22 mouse cellular contexts compared by ENCODE assay signal in the genomic region with DNA sequence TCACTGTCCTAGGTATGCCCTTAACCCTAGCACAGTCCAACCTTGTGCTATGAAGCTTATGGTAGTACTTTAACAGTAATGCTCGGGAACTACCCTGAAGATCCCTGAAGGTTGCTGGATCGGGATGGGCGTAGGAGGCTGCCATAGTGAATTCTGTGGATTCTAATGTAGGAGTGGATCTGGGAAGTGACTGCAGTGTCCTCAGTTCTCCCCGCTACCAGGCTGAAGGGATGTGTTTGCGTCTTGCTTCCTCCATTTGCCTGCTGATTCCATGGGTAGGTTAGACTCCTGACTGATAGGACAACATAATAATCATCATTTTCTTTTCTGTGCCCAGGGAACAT. TPM values are rescaled to one million over a fixed set of nuclear protein-coding genes. Genes with fewer than 3 reads are reported as not detected.
DNase-seq lines count a peak whose midpoint lies in the region; ATAC-seq and TF ChIP-seq lines count a peak whose summit lies in the region.
"Had no signal": no experiment of that assay in that cellular context is flagged by ENCODE, and none has a peak within 500 bp of the region (broad histone marks: within the 10 kb centered on the region; RNA-seq: fewer than 3 reads in every experiment).

No protein-coding gene starts in this region.

- no peak overlapping the region for H3K9ac ChIP-seq in limb, embryonic 11.5 days (ENCODE audit: low read length)
- H3K9ac ChIP-seq in limb, embryonic 14.5 days (ENCODE audit: low read depth, low read length, severe bottlenecking), result no peak overlapping the region
- H3K9ac ChIP-seq: forebrain, embryonic 12.5 days; heart, embryonic 15.5 days; hindbrain, embryonic 14.5 days had no signal

- H3K4me3 ChIP-seq in limb, embryonic 11.5 days (ENCODE audit: low read depth, low read length), result no peak overlapping the region
- H3K4me3 ChIP-seq in limb, embryonic 10.5 days, result no peak overlapping the region
- H3K4me3 ChIP-seq in limb, embryonic 14.5 days (replicated peaks; ENCODE audit: low read length), result no peak overlapping the region
- H3K4me3 ChIP-seq: embryonic facial prominence, embryonic 10.5 days; erythroblast, embryonic 14.5 days; forebrain, embryonic 12.5 days; heart, adult 2 months; heart, embryonic 15.5 days; hindbrain, embryonic 10.5 days had no signal

- WGBS in limb, embryonic 11.5 days, result 92% methylated on average over 5 of the region's 5 CpGs
- WGBS in limb, embryonic 10.5 days, result 96% methylated on average over 5 of the region's 5 CpGs
- WGBS in limb, embryonic 14.5 days, result 92% methylated on average over 5 of the region's 5 CpGs

- no peaks in the 10 kb centered on the region for H3K9me3 ChIP-seq in limb, embryonic 11.5 days (ENCODE audit: control insufficient read depth, low read length)
- no peaks in the 10 kb centered on the region for H3K9me3 ChIP-seq in limb, embryonic 10.5 days (replicated peaks)
- peaks cover 5% of the 10 kb centered on the region; the same call in 1 of the 2 replicates for H3K9me3 ChIP-seq in limb, embryonic 14.5 days (ENCODE audit: control insufficient read depth, low read length)
- H3K9me3 ChIP-seq: embryonic facial prominence, embryonic 10.5 days; forebrain, embryonic 12.5 days; heart, embryonic 15.5 days; hindbrain, embryonic 10.5 days had no signal

- H3K27ac ChIP-seq in limb, embryonic 11.5 days (replicated peaks; ENCODE audit: low read depth, low read length), result peak overlapping the region; percentile 14; the same call in 1 of the 2 replicates
- H3K27ac ChIP-seq in limb, embryonic 10.5 days, result no peak overlapping the region; the same call in 1 of the 2 replicates
- H3K27ac ChIP-seq in limb, embryonic 14.5 days (replicated peaks; ENCODE audit: low read depth, low read length), result peak overlapping the region; percentile 26; the same call in 1 of the 2 replicates
- H3K27ac ChIP-seq: embryonic facial prominence, embryonic 10.5 days; forebrain, embryonic 12.5 days; heart, adult 2 months; heart, embryonic 15.5 days; hindbrain, embryonic 10.5 days; hindbrain, embryonic 14.5 days had no signal

- H3K4me2 ChIP-seq in limb, embryonic 11.5 days (ENCODE audit: low read depth, severe bottlenecking), result no peak overlapping the region
- H3K4me2 ChIP-seq in limb, embryonic 14.5 days (replicated peaks; ENCODE audit: low read depth, low read length, severe bottlenecking), result no peak overlapping the region
- H3K4me2 ChIP-seq: forebrain, embryonic 12.5 days; heart, embryonic 11.5 days; heart, embryonic 15.5 days; hindbrain, embryonic 14.5 days had no signal

- no peak for TF ChIP-seq POLR2A in limb, embryonic 14.5 days (IDR thresholded peaks at IDR 0.05; ENCODE audit: borderline replicate concordance, extremely low read depth, insufficient read depth, insufficient read length)

- DNase-seq in frontal cortex, postnatal 14 days (ENCODE audit: low spot score in 2 of 2), result no peak
- no peak for DNase-seq in limb, embryonic 11.5 days (ENCODE audit: low spot score)
- DNase-seq in limb, embryonic 10.5 days (ENCODE audit: low spot score), result no peak
- DNase-seq in limb, embryonic 14.5 days (ENCODE audit: low spot score), result no peak
- DNase-seq in telencephalon, adult 2 months (ENCODE audit: low read depth, low spot score), result peak; percentile 34
- DNase-seq in thymus, postnatal 36 days, result no peak
- no peak for DNase-seq in thymus, postnatal 4 days
- DNase-seq: gastrocnemius, postnatal 36 days; heart, adult 2 months had no signal

- H3K27me3 ChIP-seq in limb, embryonic 11.5 days (ENCODE audit: control insufficient read depth, insufficient read depth, low read length), result no peaks in the 10 kb centered on the region
- H3K27me3 ChIP-seq in limb, embryonic 10.5 days (ENCODE audit: low read depth, poor library complexity, severe bottlenecking), result no peaks in the 10 kb centered on the region
- no peaks in the 10 kb centered on the region for H3K27me3 ChIP-seq in limb, embryonic 14.5 days (ENCODE audit: control insufficient read depth, insufficient read depth, low read length)
- H3K27me3 ChIP-seq: forebrain, embryonic 12.5 days; heart, embryonic 15.5 days; Patski had no signal

- peak; percentile 96 for ATAC-seq in frontal cortex, adult (ENCODE audit: low TSS enrichment)
- no peak for ATAC-seq in limb, embryonic 11.5 days (ENCODE audit: insufficient number of reproducible peaks, low FRiP score, low TSS enrichment, low read depth)
- ATAC-seq in limb, embryonic 14.5 days (ENCODE audit: low FRiP score, low read depth), result no peak
- ATAC-seq: forebrain, embryonic 16.5 days; Patski had no signal

- H3K4me1 ChIP-seq in limb, embryonic 11.5 days (ENCODE audit: control insufficient read depth, insufficient read depth, low read length), result 0 out of 2 replicates have a peak, but pooled peaks cover 6% of the 10 kb centered on the region
- H3K4me1 ChIP-seq in limb, embryonic 10.5 days, result peaks cover 26% of the 10 kb centered on the region
- peaks cover 22% of the 10 kb centered on the region for H3K4me1 ChIP-seq in limb, embryonic 14.5 days (ENCODE audit: control insufficient read depth, insufficient read depth, low read length)

- H3K36me3 ChIP-seq in limb, embryonic 11.5 days (ENCODE audit: control insufficient read depth, insufficient read depth, low read length), result no peaks in the 10 kb centered on the region
- peaks cover 3% of the 10 kb centered on the region; the same call in 1 of the 2 replicates for H3K36me3 ChIP-seq in limb, embryonic 10.5 days
- H3K36me3 ChIP-seq in limb, embryonic 14.5 days (ENCODE audit: control insufficient read depth, insufficient read depth, low read length), result peaks cover 3% of the 10 kb centered on the region; the same call in 1 of the 2 replicates
- H3K36me3 ChIP-seq: forebrain, embryonic 12.5 days; heart, embryonic 15.5 days; hindbrain, embryonic 10.5 days had no signal

RNA-seq across cellular contexts. Expression of a gene that starts 14.7 kb away (rescaled TPM):
- polyA plus RNA-seq in limb, embryonic 11.5 days (2014; fragmentation: Nextera tagmentation; extraction: Ambion mirVana), result 35.0 and 37.9 TPM in 2 replicates
- polyA plus RNA-seq in limb, embryonic 10.5 days (2016; fragmentation: Nextera tagmentation; extraction: Ambion mirVana), result 18.7 and 31.3 TPM in 2 replicates
- 58.7 and 65.2 TPM in 2 replicates for polyA plus RNA-seq in limb, embryonic 14.5 days (2012; rRNA removed)
- polyA plus RNA-seq in limb, embryonic 14.5 days (2014; fragmentation: Nextera tagmentation; extraction: Ambion mirVana), result 39.4 and 46.5 TPM in 2 replicates

RNA-seq across cellular contexts. Expression of a gene that starts 41.0 kb away (rescaled TPM):
- not detected in 2 replicates for polyA plus RNA-seq in limb, embryonic 11.5 days (2014; fragmentation: Nextera tagmentation; extraction: Ambion mirVana)
- not detected in 2 replicates for polyA plus RNA-seq in limb, embryonic 10.5 days (2016; fragmentation: Nextera tagmentation; extraction: Ambion mirVana)
- not detected in 2 replicates for polyA plus RNA-seq in limb, embryonic 14.5 days (2012; rRNA removed)
- not detected in 2 replicates for polyA plus RNA-seq in limb, embryonic 14.5 days (2014; fragmentation: Nextera tagmentation; extraction: Ambion mirVana)
- polyA plus RNA-seq: activated CD4-positive, CD25-positive, alpha-beta regulatory T cell, adult 4 months; C2C12; embryonic facial prominence, embryonic 10.5 days; embryonic facial prominence, embryonic 14.5 days; erythroblast, embryonic 14.5 days; forebrain, embryonic 12.5 days; forebrain, embryonic 16.5 days; heart, adult 2 months; heart, embryonic 11.5 days; heart, embryonic 15.5 days; hindbrain, embryonic 10.5 days; hindbrain, embryonic 14.5 days; Patski had no signal
